Mouse (Mus musculus) embryo, embryonic 11 days (tissue): Measurements from ENCODE around the gene Arl15.

Source experiments
- DNase-seq: peaks from one replicate; pipeline ENCODE4 v3.0.0-alpha.2; 2015

Arl15 gene

GRCm38 (mm10) chr13:114075724-114076384 is 281.5 kb downstream of the Arl15 start:
- DNase-seq: peak; percentile 64

GRCm38 (mm10) chr13:114077181-114077580 is 282.9 kb downstream of the Arl15 start:
- peak; percentile 11 for DNase-seq

- peak; percentile 28 for DNase-seq
These were observed 283.4 kb downstream of the Arl15 start for GRCm38 (mm10) chr13:114077584-114078270.

DNA sequence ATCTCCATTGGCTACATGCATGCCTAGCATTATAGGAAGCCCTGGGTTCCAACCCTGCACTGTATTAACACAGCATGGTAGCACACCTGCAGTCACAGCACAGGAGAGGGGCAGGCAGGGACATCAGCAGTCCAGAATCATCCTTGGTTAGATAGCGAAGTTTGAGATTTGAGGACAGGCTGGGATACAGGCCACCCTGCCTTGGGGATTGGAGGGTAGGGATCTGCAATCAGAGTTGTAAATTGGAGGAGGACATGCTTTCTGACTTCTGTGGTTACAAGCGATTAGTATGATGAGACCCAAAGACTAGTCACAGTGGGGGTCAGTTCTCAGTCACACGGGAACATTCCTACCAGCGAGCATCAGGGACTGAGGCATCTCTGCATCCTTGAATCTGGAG is 284.5 kb downstream of the Arl15 start:
- no peak for DNase-seq

GRCm38 (mm10) chr13:114079751-114080150 is 285.4 kb downstream of the Arl15 start:
- DNase-seq: no peak

DNA sequence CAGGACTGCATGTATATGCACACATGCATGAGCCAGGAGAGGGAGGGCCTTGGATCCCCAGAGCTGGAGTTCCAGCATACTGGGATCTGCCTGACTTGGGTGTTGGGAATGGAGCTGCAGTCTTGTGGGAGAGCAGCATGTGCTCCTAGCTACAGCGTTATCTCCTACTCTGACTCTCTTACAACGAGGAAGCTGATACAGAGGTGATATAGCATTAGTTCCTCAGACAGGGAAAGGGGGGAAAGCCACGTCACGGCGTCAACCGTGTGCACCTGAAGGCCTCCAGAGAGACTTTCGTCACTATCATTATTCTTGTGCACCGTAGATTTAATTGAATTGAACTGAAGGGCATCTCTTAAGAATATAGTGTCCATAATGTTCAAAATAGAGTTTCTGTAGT is 286.2 kb downstream of the Arl15 start:
- DNase-seq: no peak

DNA sequence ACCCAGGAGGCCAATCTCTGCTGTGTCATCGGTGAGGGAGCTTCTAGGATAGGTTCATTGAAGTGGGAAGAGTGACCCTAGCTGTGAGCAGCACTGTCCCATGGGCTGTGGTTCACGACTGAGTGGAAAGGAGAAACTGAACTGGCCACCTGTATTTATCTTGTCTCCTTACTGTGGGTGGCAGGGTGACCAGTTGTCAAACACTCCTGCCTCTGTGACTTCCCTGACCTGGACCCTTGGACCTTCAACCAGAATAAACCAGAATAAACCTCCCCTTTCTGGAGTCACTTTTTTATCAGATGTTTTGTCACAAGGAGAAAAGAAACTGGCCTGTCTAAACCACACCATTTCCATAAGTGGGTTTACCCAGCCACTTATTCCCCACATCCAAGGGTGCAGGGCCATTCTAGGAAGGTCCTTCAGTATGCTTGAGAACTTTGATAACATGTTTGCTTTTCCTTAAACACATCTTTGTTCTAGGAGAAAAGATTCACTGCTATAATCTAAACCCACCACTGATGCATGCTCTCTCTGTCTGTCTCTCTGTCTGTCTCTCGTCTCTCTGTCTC is 289.3 kb downstream of the Arl15 start:
- no peak for DNase-seq

DNA sequence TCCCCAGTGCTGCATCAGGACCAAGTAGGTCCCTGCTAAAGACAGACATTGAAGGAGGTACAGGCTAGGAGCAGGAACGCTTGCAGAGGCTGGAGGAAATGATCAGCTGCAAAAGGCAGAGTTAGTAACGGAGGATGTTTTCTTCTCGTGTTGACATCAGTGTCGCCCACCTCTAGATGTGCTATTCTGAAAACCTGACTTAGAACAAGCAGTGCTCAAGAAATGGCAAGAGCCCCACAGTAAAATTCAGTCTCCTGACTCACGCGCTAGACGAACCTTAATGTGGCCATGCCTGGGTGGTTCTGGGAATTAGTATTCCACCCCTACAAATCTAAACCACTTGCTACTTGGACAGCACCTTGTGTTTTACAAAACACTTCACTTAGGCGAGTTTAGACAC is 291.1 kb downstream of the Arl15 start:
- DNase-seq: no peak

DNA sequence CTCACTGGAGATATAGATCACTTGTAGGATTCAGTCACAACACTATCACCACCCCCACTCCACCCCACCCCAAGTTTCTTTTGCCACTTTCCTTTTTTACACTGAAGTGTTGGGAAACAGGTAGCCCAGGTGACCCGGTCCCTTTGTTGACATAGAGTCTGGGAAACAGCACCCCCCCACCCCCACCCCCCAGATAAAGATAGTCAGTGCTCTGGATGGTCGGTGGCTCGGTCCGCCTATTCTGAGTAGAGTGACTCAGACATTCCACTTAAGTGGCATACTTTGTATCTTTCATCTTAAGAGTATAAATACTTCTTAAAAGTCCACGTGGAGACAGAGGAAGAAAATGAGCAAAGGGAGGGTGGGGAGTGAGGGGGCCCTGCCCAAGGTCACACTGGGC is 292.0 kb downstream of the Arl15 start:
- no peak for DNase-seq

DNA sequence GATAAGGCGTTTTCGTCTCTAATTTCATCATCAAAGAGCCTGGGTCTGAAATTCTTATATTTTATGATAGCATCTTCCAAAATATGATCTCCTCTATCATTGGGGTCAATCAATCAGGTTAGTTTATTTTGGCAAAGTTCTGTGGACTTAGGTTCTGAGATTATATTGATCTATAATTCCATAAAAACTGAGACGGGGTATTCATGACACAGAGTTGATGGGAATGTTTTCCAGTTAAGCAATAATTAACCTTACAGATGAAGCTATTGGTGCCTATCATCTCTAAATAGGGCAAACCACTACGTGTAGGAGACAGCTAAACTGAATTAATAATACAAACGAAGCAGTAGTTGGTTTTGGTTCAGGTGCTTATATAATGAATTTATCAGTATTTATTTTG is 292.5 kb downstream of the Arl15 start:
- no peak for DNase-seq

DNA sequence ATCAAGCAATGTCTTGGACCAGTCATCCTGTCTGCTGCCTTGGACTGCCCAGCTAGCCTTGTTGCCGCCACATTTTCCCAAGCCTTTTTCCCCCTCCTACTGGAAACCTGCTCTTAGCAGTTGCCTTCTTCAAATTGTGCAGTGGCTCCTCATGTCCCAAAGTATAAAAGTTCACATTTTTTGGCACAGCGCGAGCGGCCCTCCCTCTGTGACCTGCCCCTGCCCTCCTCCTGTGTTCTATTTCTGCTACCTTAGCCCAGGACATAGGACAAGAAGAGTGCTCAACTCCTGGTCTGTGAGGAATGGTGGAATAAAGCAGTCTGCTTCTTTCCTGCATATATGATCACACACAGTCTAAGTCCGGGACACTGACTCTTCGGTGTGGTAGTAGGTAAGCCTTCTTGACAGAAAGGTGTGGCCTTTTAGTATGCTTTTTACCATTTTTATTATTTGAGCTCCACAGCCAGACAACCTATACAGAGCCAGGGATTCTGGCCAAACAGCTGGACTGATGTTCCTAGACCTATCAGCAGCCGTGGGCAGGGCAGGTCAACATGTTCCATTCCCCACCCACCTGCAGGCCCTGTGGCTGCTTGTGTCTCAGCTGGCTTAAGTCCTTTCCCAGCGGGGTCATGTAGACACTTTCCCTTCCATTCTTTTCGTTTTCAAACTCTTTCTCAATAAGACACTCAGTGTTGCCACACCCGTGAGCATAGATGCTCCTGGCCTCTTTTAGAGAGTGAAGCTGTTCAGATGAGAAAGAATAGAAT is 293.6 kb downstream of the Arl15 start:
- no peak for DNase-seq

DNA sequence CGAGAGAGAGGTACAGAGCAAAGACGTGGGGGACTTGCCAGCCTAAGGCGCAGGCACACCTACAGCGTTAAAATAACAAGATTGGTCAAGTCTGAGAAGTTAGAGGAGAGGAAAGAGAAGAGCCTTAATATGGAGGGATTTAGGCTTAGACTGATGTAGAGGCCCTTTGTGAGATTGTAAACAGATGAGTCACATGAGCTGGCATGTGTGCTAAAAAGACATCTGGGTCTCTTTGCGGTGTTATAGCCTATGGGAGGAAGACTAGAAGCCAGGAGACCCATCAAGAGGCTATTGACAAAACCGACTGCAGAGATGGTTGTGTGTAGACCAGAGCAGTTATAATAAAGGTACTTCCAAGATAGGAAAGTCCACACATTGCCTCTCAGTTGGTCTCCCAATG is 296.5 kb downstream of the Arl15 start:
- no peak for DNase-seq

DNA sequence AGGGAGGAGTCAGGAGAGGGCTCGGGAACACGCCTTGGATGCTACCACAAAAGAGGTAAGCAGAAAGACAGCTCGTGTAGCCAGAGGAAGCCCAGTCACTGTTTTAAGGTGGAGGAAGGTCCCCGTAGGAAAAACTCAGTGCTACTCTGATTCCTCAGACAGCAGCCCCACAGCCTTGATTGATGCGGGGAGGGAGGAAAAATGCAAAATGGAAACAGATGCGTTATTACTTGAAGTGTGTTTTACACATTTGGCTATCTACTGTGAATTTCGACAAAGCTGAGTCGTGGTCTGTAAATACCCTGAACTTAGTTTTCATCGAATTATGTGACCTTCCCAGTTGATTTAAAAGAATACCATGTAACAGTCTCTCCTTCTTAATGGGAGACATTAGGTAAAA is 296.9 kb downstream of the Arl15 start:
- peak; percentile 34 for DNase-seq

- no peak for DNase-seq
These were observed 300.0 kb downstream of the Arl15 start for GRCm38 (mm10) chr13:114094151-114094875.

DNA sequence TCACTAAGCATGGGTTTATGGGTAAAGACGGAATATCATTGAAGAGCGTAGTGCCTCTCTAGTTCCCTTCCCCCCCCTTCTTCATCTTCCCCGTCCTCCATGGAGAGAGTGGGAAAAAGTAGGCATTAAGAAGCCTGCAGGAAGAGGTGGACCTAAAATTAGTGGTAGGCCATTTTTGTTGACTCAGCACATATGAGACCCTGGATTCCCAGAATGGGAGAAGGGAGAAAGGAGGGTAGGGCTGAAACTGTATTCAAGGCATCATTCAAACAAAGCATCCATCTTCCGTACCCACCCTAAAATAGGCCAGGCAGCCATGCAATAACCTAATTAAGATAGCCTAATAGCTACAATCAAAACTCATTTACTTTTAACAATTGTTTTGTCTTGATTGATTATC is 301.1 kb downstream of the Arl15 start:
- no peak for DNase-seq

- no peak for DNase-seq
These were observed 302.1 kb downstream of the Arl15 start for GRCm38 (mm10) chr13:114096386-114096785.

DNA sequence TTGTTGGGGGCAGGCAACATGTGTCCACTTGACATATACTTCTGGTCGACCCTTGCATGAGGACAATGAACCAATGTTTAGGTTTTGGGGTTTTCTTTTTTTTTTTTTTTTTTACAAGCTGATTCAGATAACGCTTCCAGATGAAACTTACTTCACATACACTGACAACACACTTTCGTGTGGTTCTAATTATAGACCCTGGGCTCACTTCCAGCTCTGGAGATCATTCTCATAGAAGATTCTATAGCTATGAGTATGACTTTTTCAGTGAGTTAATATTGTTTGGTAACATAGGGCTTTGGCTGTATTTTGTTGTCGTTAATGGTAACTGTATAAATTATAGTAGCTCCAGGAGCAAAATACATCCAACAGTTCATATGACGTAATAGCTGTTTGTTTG is 306.9 kb downstream of the Arl15 start:
- no peak for DNase-seq

GRCm38 (mm10) chr13:114106083-114106482 is 311.8 kb downstream of the Arl15 start:
- no peak for DNase-seq

GRCm38 (mm10) chr13:114107499-114107898 is 313.2 kb downstream of the Arl15 start:
- no peak for DNase-seq

GRCm38 (mm10) chr13:114109441-114109840 is 315.1 kb downstream of the Arl15 start:
- DNase-seq: no peak

GRCm38 (mm10) chr13:114109845-114110244 is 315.5 kb downstream of the Arl15 start:
- no peak for DNase-seq

GRCm38 (mm10) chr13:114113516-114113915 is 319.2 kb downstream of the Arl15 start:
- DNase-seq: no peak

DNA sequence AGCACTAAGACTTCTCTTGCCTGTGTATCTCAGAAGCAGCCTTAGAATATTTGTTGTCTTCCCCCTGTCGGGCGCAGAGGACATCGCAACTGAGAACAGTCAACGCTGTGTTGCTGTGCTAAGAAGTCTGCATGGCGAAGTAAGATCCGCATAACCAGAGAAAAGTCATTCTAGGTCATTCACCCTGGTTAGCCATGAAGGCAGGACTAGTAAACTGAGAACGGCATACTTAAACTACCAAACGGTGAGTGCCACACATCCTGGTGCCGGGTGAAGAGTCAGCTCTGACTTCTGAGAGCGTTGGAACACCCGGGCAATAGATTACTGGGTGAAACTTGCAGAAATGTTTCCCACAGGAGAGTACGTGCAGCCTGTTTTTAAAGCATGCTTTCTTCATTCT is 320.3 kb downstream of the Arl15 start:
- DNase-seq: no peak
